Mouse (Mus musculus) brain, adult 2 months (tissue): ENCODE results near the gene Pdxdc1.
"Not testable (repeated sequence)": the region's sequence is repeated elsewhere in the genome, so short reads cannot be mapped to it uniquely, and the experiment has no call there.

ENCODE experiments used
- DNase-seq: peaks from one replicate; pipeline ENCODE4 v3.0.0; 2011; ENCODE audit warnings: low read depth, low spot score

The Pdxdc1 gene

DNA sequence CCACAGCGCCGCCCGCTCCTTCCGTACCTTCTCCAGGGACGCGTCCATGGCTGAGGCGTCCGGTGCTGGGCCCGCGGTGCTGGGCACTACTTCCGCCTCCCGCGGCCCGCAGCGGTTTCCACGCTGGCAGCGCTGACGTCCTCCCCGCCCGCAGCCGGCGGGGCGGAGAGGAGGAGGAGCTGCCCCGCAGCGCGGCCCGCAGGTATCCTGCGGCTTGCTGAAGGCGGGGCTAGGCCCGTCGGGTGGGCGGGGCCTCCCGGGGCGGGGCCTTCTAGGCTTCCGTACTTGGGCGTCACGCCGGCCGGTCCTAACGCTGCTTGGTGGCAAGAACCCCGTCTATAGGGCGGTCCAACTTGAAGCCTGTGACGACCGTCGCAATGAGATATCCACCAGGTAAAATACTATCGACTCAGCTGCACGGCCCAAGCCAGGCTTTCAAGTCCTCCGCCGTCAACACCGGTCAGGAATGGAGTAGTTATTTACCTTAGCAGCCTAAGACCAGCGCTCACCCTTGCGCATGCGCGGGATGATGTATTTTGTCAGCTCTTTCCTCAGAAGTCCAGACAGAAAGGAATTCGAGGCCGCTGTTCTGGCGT, at the start of gene Pdxdc1, which contains the start of gene Mpv17l:
TSS of gene Pdxdc1 (minus strand) at position 244 of the 596 bp plus-strand sequence.
TSS of gene Mpv17l (plus strand) at position 274 of the 596 bp plus-strand sequence.
- peak; percentile 98 for DNase-seq

DNA sequence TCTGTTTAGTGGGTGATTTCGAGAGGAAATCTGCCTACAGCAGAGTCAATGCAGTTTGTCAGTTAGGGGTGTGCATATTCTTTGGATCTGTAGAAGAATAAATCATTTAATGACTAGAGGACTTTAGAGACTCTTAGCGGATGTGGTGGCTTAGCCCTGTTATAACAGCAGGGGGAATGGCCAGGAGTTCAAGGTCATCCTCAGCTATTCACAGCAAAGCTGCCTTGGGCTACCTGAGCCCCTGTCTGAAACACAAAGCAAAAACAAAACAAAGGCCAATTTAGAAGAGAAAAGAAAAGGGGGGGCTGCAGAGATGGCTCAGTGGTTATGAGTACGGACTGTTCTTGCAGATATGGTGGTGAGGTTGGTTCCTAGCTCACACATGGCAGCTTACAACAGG, 48.3 kb upstream of the Pdxdc1 start:
- DNase-seq = no peak

DNA sequence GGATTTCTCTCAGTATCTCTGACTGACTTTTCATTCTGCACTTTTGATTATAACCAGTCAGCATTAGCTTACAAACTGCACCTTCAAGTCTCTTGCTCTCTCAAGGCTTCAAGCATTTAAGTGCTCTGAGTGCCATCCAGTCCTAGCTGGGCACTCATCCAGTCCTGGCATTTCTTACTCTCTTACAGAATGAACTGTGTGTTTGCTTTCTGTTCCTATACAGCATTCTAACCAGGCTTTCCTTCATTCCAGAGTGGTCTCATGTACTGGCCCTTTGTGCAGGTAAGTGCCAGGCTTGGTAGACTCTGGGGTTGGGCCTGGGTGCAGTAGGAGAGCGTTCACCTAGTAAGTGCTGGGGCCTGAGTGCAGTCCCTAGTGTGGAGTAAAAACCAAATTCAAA, 43.4 kb upstream of the Pdxdc1 start:
- DNase-seq = no peak

DNA sequence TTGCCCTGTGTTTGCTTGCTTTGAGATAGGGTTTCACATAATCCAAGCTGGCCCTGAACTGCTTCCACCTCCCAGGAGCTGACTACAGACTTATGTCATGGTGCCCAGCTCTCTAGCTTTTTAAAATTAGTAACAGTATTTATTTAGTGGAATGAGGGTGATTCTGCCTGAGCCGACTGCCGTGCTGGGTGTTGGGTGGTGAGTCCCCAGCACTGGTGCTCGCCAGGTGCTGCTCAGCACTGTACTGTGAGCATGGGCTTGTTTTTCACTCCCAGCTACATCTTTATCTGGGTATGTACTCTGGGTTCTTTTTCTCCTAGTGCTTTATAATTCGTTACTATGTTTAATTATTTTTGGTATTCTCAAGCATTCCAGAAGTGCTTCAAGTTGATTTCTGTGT, 42.2 kb upstream of the Pdxdc1 start:
- DNase-seq = no peak

DNA sequence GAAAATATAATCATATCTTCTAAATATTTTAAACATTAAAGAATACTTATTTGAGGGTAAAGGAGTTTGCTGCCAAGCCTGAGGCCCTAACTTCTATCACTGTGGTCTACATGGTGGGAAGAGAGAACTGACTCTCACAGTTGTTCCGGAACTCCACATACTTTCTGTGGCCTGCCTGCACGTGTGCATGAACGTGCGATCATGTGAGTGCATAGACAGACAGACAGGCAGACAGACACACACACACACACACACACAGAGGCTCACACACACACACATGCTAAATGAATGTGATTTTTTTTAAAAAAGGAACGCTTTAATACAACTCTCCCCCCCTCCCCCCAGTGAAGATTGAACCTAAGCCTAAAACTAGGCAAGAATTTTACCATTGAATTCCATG, 41.8 kb upstream of the Pdxdc1 start:
- no peak for DNase-seq

DNA sequence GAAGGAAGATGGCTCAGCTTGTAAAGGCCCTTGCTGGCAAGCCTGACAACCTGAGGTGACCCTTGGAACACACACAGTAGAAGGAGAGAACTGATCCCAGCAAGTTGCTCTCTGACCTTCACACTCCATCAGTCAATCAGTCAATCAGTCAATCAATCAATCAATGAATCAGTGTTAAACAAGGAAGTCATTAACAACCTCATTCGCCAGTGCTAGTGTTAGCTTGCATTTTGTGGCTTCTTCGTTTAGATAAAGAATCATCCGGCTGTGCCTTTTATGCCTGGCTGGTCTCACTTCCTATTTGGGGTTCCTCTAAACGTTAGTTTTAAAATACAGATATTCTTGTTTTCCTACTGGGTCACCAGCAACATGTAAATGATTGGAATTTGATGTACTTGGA, 41.2 kb upstream of the Pdxdc1 start:
- DNase-seq = no peak

DNA sequence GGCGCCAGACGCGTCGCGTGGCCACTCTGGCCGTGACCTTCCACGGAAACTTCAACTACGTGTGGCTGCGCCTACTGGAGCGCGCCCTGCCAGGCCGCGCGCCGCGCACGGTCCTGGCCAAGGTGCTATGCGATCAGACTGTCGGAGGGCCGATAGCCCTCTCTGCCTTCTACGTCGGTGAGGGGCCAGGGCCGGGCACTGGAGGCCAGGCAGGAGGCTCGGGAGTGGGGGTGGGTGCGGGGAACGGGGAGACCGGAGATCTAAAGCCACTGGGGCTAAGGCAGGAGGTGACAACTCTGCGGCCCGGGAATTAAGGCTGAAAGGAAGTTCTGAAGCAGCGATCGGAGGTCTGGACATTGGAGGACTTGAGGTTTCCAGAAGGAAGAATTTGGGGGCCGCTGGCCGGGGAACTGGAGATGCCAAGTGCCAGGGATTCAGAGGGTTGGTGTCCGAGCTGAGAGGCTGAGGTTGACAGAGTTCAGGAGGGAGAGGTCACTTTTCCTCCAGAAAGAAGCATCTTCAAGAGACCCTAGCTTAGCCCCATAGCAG, 38.0 kb upstream of the Pdxdc1 start:
- no peak for DNase-seq

DNA sequence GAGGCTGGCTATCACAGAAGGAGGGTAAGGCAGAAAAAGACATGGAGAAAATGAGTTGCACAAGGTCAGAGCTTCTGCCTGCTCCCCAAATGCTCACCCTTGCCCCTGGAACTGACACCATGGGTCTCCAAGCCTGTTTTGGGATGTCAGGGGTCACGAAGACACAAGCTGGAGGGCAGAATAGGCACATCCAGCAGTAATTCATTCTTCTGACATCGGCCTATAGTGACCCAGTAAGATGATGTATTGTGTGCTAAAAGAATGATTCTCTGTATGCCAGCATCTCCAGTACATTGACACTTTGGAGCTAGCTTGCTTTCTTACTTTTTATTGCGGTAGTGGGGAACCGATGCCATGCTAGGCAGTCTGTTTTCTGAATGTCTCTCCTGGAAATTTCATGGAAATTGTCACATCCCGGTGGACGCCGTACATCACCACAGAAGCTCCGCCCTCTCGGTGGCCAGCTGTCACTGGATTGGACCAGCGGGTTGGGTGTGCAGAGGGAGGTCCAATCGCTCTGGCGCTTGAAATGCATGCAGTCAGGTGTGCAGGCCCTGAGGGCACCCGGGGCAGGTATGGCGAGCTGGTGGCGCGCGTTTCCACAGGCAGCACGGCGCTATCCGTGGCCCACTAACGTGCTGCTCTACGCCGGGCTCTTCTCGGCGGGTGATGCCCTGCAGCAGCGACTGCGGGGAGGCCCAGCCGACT, 37.4 kb upstream of the Pdxdc1 start:
- peak; percentile 98 for DNase-seq

DNA sequence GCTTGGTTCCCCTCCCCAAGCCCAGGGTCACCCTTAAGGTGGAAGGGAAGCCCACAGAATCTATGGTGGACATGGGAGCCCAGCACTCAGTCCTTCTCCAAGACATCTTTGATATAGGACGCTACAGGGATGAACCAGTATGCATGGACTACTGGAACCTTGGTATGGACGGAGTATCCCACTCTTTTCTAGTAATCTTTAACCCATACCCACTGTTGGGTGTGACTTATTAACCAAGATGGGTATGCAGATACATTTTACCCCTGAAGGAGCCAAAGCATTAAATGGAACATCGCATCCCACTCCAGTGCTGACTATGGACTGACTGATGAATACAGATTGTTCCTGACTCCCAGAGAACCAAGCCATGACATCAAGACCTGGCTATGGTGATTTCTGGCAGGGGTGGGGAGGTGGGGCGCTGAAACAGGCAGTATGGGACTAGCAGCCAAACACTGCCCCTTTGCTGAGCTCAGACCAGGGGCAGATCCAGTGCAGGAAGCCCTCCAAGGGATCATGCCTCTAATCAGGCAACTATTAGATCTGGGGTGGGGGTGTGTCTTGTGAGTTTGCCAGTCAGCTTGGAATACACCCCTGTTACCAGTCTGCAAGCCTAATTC, 24.6 kb upstream of the Pdxdc1 start:
- no peak for DNase-seq

DNA sequence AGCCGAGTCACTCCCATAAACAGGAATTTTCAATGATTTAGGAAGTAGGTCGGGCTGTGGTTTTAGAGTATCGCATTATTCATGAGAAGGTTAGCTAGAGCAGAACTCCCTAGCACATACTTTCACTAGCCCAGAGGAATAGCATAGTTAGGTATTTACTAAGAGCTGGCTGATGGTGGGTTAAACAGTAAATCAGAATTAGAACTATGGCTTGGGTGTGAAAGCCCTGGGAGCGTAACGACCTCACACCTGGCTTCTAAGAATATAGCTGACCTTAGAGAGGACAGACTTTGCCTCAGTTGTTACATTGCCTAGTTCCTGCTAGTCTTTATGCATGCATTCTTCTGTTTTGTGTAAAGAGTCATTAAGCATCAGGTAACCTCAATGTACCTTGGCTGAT, 20.0 kb upstream of the Pdxdc1 start:
- not testable (repeated sequence) for DNase-seq

DNA sequence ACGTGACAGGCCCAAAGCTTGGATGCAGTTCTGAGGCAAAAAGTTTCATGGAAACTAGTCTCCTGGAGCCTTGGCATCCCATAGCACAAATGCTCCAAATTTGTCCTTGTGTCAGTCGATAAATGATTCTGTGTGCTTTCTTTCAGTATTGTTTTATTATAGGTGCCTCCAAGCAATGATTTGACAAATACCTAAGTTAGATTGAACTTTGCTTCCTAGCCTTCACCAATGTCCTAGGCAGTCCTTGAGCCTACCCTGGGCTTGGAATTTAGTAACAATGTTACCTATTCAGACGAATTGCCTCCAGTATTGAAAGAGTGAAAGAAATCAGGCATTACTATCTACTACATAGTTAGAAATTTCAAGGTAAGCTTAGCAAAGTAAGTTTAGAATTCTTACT, 19.6 kb upstream of the Pdxdc1 start:
- not testable (repeated sequence) for DNase-seq

DNA sequence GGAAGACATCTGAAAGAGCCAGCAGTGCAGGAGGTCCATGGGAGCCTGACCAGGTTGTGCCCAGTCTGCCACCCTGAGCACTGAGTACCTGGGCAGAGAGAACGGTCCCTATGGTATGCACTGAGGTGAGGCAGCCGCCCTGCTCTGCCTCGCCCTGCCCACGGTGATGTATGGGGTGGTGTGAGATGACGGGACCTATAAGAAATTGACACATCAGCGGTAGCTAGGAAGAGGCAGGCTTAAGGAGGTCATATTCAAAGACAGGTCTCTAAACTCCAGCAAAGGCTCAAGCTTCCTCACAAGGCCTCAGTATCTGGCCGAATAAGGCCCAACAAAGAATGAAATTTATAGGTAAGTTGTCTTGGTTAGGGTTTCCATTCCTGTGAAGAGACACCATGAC, 18.9 kb upstream of the Pdxdc1 start:
- DNase-seq = no peak

DNA sequence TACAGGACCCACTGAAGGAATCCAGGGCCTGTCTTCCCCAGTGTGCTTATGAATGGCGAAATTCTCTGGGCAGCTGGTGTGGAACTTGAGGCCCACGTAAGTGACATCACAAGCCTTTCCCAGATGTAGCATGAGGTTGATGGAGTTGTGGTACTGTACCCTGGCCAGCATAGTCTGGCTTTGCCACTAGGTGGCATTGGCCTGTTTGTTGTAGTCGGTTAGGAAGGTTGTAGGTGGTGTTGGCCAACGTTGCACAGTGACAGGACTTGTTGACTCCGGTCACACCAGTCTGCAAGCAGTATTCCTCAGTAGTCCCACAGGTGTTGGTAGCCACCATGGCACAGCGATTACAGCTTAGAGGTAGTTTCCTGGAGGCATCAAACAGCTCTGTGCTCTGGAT, 18.1 kb upstream of the Pdxdc1 start:
- peak; percentile 30 for DNase-seq

DNA sequence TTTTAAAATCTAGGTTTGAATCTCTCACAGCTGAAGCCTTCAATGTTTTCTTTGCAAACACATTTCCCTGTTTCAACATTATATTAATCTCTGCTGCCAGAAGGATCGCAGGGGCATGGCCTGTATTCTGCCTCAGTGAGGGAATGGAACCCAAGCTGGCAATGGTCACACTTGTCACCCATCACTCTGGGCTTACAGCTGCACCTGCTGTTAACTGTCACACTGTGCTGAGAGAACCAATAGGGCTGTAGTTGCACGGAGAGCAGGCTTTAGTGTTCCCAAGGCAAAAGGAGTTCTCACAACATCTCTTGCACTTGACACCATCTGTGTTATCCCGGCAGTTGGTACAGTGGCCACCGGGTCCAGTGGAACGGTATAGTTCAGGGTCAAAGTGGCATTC, 17.2 kb upstream of the Pdxdc1 start:
- DNase-seq = no peak

DNA sequence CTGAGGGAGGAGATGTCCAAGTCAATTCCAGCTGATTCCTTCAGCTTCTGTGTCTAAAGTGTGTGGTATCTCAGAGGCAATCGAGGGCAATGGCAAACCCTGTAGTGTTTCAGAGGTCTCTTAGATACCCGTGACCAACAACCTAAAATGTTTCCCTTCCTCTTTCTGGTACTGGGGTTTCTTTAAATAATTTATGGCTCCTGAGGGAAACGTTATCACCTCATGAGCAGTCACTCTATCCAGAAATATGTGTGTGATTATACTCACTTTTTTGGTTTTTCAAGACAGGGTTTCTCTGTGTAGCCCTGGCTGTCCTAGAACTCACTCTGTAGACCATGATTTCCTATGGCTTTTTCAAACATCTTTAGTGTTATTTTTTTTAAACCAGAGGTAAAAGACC, 4.4 kb upstream of the Pdxdc1 start:
- DNase-seq = no peak

DNA sequence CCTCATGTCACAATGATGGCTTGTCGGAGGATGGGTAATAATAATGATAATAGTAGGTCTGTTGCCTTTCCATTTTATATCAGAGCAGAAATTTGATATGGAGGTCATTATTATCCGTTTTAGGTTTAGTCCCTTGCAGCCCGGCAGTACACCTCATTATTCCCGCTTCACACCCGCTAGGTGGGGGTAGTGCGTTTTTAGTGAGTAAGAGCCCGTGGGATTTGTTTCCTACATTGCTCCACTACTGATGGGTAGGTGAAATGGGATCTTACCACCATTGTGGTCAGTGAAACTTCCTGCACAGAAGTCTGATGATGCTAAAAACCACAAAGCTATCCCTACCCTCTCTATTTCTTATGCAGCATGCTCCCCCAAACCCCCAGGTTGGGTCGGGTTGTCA, 557 bp upstream of the Pdxdc1 start:
- peak; percentile 95 for DNase-seq

DNA sequence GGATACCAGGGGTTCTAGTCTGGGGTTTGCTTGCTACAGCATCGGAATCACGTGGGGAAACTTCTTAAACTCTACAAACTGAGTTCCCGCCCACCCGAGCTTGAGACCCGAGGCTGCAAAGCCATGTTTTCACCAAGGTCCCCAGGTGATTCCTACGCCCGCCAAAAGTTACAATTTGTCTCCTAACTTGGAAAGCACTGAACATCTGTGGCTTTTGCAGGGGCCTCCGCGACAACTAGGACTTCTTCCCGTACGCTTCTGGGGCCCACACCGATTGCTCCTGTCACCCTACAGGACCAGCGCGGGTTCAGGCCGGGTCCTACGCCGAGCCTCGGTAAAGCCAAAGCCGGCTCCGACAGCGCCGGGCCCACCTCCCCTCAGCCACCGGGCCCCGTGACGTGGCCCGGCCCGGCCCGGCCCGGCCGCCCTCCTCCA, 517 bp downstream of the Pdxdc1 start:
- DNase-seq = no peak

DNA sequence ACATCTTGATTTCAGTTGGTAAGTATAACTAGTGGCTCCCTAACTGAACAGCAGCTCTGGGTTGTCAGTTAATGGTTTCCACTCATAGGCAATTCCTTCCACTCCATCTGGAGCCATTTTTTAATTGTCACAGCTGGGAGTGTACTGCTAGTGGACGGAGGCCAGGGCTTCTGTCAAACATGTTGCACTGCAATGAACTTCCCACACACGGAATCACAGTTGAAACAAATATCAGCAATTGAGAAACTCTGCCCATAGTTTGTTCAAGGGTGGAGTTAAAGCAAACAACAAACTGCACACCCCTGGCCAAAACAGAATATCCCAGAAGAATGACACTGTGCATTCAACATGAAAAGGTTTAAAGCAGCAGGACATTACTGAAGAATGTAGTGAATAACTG, 4.0 kb downstream of the Pdxdc1 start:
- peak; percentile 14 for DNase-seq

DNA sequence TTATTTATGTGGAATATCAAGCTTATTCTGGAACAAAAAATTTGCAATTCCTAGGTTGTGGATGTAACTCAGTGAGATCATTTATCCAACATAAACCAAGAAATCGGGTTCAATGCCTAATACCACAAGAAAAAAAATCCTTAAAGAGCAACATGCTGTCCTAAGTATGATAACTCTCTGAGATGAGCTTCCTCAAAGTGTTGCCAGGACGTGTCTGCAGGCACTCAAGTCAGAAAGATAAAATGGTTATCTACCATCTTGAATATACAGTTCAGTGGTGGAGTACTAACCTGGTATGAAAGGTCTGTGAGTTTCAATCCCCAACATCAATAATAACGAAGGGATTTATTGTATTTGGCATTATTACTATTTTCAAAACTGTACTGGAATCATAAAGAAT, 6.6 kb downstream of the Pdxdc1 start:
- no peak for DNase-seq

DNA sequence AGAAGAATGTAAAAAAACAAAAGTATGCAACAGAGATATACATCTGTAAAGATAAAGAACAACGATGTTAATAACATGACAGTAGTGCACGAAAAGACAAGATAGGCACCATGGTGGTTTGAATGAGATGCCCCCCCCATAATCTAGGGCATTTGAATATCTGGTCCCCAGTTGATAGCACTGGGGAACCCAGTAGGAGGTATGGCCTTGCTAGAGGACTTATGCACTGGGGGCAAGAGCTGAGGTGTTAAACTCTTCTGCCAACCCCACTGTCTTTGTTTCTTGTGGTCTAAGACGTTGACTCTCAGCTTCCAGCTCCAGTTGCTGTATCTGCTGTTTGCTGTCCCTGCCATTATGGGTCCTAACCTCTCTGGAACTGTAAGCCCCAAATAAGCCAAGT, 7.2 kb downstream of the Pdxdc1 start:
- DNase-seq = no peak

DNA sequence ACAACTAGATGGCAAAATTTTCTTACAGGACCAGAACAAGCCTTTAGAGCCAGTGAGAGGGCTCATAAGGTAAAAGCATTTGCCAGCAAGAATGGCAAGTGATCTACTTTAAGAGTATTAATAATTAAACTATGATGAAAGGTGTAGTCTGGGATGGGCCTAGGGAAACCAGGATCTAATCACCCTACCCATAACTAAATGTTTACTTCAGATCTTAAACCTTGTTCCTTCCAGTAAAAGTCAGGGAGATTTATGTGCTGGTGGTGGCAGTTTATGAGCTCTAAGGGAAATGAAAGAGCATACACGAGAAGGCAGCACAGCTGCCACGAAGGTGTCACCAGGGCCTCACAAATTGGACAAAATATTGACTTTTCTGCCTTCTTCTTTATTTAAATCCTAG, 8.8 kb downstream of the Pdxdc1 start:
- no peak for DNase-seq

DNA sequence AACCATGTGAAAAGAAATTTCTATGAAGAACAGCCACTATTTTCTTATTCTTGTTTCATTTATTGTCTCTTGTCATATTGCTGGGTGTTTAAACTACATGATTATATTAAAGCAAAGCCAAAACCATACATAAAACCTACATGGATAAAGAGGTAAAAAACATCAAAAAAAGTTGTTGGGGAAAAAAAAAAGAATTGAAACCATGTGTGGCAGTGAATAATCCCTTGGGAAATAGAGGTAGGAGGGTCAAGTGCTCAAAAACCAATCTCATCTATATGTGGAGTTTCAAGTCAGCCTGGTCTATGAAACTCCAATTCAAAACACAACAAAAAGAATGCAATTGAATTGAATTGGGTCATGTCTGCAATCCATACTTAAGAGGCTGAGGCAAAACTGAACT, 10.1 kb downstream of the Pdxdc1 start:
- no peak for DNase-seq

DNA sequence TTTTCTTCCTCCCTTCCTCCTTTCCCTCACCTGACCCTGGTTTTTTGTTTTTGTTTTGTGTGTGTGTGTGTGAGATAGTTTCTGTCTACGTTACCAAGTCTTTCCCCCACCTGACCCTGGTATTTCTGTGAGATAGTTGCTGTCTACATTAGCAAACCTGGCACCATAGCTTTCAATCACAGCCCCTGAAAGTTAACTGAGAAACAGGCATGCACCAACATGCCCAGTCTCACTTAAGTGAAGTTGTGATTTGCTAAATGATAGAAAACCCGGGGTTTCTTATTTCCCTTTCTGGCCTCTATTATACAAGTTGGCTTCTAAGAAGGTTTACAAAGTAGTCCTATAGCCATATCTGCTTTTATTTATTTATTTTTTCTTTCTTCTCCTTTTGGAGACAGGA, 12.5 kb downstream of the Pdxdc1 start:
- DNase-seq = no peak
